Mouse (Mus musculus) bone marrow, adult 2 months (tissue): Measurements from ENCODE around the gene Ankrd22. TPM values are rescaled to one million over a fixed set of nuclear protein-coding genes. Genes with fewer than 3 reads are reported as not detected.
A peak's percentile ranks its signal among the peaks of the same experiment; 100 is the strongest.
"Not testable (repeated sequence)": the region's sequence is repeated elsewhere in the genome, so short reads cannot be mapped to it uniquely, and the experiment has no call there.

Experiments used
- H3K27ac ChIP-seq: fragments of 200-500 bp; 2 replicates; pipeline ENCODE4 v1.5.1; 2012; ENCODE audit warnings: low read depth, mild to moderate bottlenecking, control low read depth, inconsistent platforms, low read length; ENCODE audit not compliant: control insufficient read depth, poor library complexity, insufficient read depth
- H3K4me1 ChIP-seq: fragments of 200-500 bp; 2 replicates; pipeline ENCODE4 v1.6.1; 2011; ENCODE audit warnings: low read length; ENCODE audit not compliant: control insufficient read depth, insufficient read depth
- H3K4me3 ChIP-seq: fragments of 200-500 bp; replicated peaks from 2 replicates; pipeline ENCODE3; 2011; ENCODE audit warnings: mild to moderate bottlenecking, low read depth, low read length, control low read depth; ENCODE audit not compliant: control insufficient read depth
- CTCF ChIP-seq: fragments of 200-500 bp; IDR thresholded peaks from 2 replicates; pipeline ENCODE4 v1.5.1; 2011; ENCODE audit warnings: low read length, control low read depth; ENCODE audit not compliant: control insufficient read depth, insufficient read depth
- POLR2A ChIP-seq: fragments of 200-500 bp; IDR thresholded peaks from 2 replicates; pipeline ENCODE4 v1.6.1; 2011; ENCODE audit warnings: low read depth, mild to moderate bottlenecking, control low read depth, low read length, borderline replicate concordance; ENCODE audit not compliant: control insufficient read depth
- WGBS: fragments of 180-500 bp; shearing (Covaris S2); methylation state at CpG from one replicate; pipeline ENCODE4 v1.1.7; 2018; 5-methylcytosine and 5-hydroxymethylcytosine counted together
- polyA plus RNA-seq: library from polyadenylated mRNA; stranded (reverse); fragments of >200 nt; gene quantifications from 2 replicates; pipeline ENCODE4 v1.2.4, GENCODE M21; 2011; ENCODE audit warnings: low replicate concordance; ENCODE audit not compliant: missing spikeins, insufficient read depth, insufficient read length

Gene Ankrd22
- polyA plus RNA-seq = 4.9 and 18.6 TPM in 2 replicates

- WGBS = 20% methylated on average over 5 of the region's 5 CpGs
- Histone ChIP-seq H3K4me3 (peak within 1 kb of the TSS; percentile 58), H3K4me1 (peaks cover 4% of the 10 kb centered on the region; the same call in 1 of the 2 replicates), H3K27ac (no peak within 1 kb of the TSS)
- TF ChIP-seq CTCF = no peak
- TF ChIP-seq POLR2A = no peak
Measured at GRCm38 (mm10) chr19:34165891-34166290, at the start of gene Ankrd22. Ankrd22 (minus strand) TSS chr19:34166053.

GRCm38 (mm10) chr19:34214136-34214535 is 48.3 kb upstream of the Ankrd22 start:
- H3K27ac ChIP-seq = 0 out of 2 replicates have a peak overlapping the region, but pooled peaks have one; percentile 10
- TF ChIP-seq CTCF (no peak), POLR2A (no peak)
- WGBS = 47% methylated on average over 4 of the region's 4 CpGs

DNA sequence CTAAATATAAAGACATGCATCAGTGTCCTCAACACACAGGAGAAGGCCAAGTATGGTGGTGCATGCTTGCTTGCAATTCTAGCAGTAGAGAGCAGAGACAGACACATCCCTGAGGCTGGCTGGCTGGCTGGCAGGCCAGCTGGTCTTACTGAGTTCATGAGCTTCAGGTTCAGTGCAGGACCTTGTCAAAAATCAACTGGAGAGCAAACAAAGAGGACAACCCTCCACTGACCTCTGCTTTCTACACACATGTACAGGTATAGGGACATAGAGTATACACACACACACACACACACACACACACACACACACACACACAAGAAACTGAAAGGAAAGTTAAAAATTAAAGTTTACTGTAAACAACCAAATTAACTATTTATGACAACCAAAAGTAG is 47.4 kb upstream of the Ankrd22 start:
- H3K4me1 ChIP-seq = peaks cover 4% of the 10 kb centered on the region; the same call in 1 of the 2 replicates
- no peak overlapping the region for H3K27ac ChIP-seq
- TF ChIP-seq POLR2A = no peak
- H3K4me3 ChIP-seq = no peak overlapping the region

More at GRCm38 (mm10) chr19:34214136-34214535, 48.3 kb upstream of the Ankrd22 start:
- no peak overlapping the region for H3K4me3 ChIP-seq
- peaks cover 4% of the 10 kb centered on the region; the same call in 1 of the 2 replicates for H3K4me1 ChIP-seq

- Histone ChIP-seq H3K4me3 (no peak overlapping the region), H3K4me1 (peaks cover 4% of the 10 kb centered on the region; the same call in 1 of the 2 replicates), H3K27ac (no peak overlapping the region)
- TF ChIP-seq CTCF (no peak), POLR2A (no peak)
- WGBS = 81% methylated on average over 12 of the region's 12 CpGs
Measured at GRCm38 (mm10) chr19:34212489-34213250, 46.8 kb upstream of the Ankrd22 start.

- TF ChIP-seq CTCF (no peak), POLR2A (no peak)
- Histone ChIP-seq H3K4me1 (peaks cover 3% of the 10 kb centered on the region; the same call in 1 of the 2 replicates), H3K4me3 (no peak overlapping the region), H3K27ac (no peak overlapping the region)
- WGBS = 73% methylated on average over 2 of the region's 2 CpGs
Measured at GRCm38 (mm10) chr19:34210841-34211240, 45.0 kb upstream of the Ankrd22 start.

GRCm38 (mm10) chr19:34209930-34210581 is 44.2 kb upstream of the Ankrd22 start:
- no peak overlapping the region for H3K4me3 ChIP-seq
- H3K4me1 ChIP-seq = peaks cover 2% of the 10 kb centered on the region; the same call in 1 of the 2 replicates
- H3K27ac ChIP-seq = no peak overlapping the region
- TF ChIP-seq CTCF (no peak), POLR2A (no peak)
- 81% methylated on average over 8 of the region's 8 CpGs for WGBS

DNA sequence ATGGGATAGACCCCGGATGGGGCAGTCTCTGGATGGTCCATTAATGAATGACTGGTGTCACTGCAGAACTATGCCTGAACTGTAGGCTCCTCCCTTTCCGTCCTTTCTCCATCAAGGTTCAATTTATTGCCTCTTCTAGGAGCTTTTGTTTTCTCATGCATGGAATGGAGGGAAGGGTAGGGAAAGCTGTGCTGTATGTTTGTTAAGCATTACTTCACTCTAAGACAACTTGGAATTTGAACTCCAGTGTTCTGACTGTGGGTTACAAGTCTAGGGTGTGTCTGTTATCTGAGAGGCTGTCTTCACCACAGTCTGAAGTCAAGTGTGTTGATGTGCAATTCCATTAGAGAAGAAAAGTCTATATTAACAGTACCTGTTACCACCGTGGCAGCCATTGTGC is 43.2 kb upstream of the Ankrd22 start:
- no peak overlapping the region for H3K27ac ChIP-seq
- peaks cover 2% of the 10 kb centered on the region; the same call in 1 of the 2 replicates for H3K4me1 ChIP-seq
- TF ChIP-seq CTCF (no peak), POLR2A (no peak)
- 78% methylated on average over 3 of the region's 3 CpGs for WGBS
- H3K4me3 ChIP-seq = no peak overlapping the region

GRCm38 (mm10) chr19:34206760-34207440 is 41.0 kb upstream of the Ankrd22 start:
- WGBS = 77% methylated on average over 8 of the region's 8 CpGs
- H3K4me1 ChIP-seq = peaks cover 2% of the 10 kb centered on the region; the same call in 1 of the 2 replicates
- TF ChIP-seq CTCF = no peak
- no peak for TF ChIP-seq POLR2A
- H3K27ac ChIP-seq = no peak overlapping the region
- no peak overlapping the region for H3K4me3 ChIP-seq

DNA sequence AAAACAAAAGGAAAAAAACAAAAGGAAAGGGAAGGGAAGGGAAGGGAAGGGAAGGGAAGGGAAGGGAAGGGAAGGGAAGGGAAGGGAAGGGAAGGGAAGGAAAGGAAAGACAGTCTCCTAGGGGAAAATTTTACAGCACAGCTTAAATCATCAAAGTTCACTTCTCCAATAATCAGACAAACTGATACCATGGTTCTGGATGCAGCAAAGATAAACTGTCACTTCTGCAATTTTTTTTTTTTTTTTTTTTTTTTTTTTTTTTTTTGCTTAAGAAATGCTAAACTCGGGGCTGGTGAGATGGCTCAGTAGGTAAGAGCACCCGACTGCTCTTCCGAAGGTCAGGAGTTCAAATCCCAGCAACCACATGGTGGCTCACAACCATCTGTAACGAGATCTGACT is 40.3 kb upstream of the Ankrd22 start:
- 38% methylated on average over 4 of the region's 4 CpGs for WGBS
- H3K27ac ChIP-seq, H3K4me1 ChIP-seq, H3K4me3 ChIP-seq: not testable (repeated sequence)
